Mouse (Mus musculus): Measurements from ENCODE around the gene 7530416G11Rik. TPM values are rescaled to one million over a fixed set of nuclear protein-coding genes. Genes with fewer than 3 reads are reported as not detected.

Gene 7530416G11Rik
- total RNA-seq, 2 experiments from 2014 or later = not detected

- intact Hi-C loops (cut with DNase I) = no loop called here
- DNase-seq = no peak
Observed at GRCm38 (mm10) chr15:85488900-85489299, 14.1 kb downstream of the 7530416G11Rik start.

GRCm38 (mm10) chr15:85480630-85481029 is 22.4 kb downstream of the 7530416G11Rik start:
- intact Hi-C loops (cut with DNase I) = loop anchor here (1.0 kb wide), 1 partner anchor 166 kb away; no protein-coding TSS in a partner anchor

GRCm38 (mm10) chr15:85479919-85480318 is 23.1 kb downstream of the 7530416G11Rik start:
- no peak for DNase-seq
- intact Hi-C loops (cut with DNase I) = loop anchor here (1.0 to 5.0 kb wide), 2 partner anchors 166 to 213 kb away; no protein-coding TSS in a partner anchor

More at GRCm38 (mm10) chr15:85480630-85481029, 22.4 kb downstream of the 7530416G11Rik start:
- peak; percentile 22 to 42 for DNase-seq

- DNase-seq = no peak
- intact Hi-C loops (cut with DNase I) = loop anchor here (5.0 kb wide), 1 partner anchor 212 kb away; no protein-coding TSS in a partner anchor
Observed at GRCm38 (mm10) chr15:85479365-85479764, 23.7 kb downstream of the 7530416G11Rik start.

- intact Hi-C loops (cut with DNase I) = loop anchor here (1.0 to 5.0 kb wide), 3 partner anchors 105 to 210 kb away; partner anchors contain the start of gene Wnt7b
- peak; percentile 64 to 80 for DNase-seq
Observed at GRCm38 (mm10) chr15:85477584-85477983, 25.4 kb downstream of the 7530416G11Rik start.

GRCm38 (mm10) chr15:85474697-85475096 is 28.3 kb downstream of the 7530416G11Rik start:
- intact Hi-C loops (cut with DNase I) = loop anchor here (5.0 kb wide), 1 partner anchor 207 kb away; no protein-coding TSS in a partner anchor

GRCm38 (mm10) chr15:85469401-85469800 is 33.6 kb downstream of the 7530416G11Rik start:
- no peak for DNase-seq
- intact Hi-C loops (cut with DNase I) = no loop called here

More at GRCm38 (mm10) chr15:85474697-85475096, 28.3 kb downstream of the 7530416G11Rik start:
- DNase-seq = no peak

- intact Hi-C loops (cut with DNase I) = no loop called here
Observed at GRCm38 (mm10) chr15:85466456-85467067, 36.5 kb downstream of the 7530416G11Rik start.

GRCm38 (mm10) chr15:85464823-85465565 is 38.0 kb downstream of the 7530416G11Rik start:
- no peak for DNase-seq
- intact Hi-C loops (cut with DNase I) = no loop called here

More at GRCm38 (mm10) chr15:85466456-85467067, 36.5 kb downstream of the 7530416G11Rik start:
- no peak for DNase-seq

- DNase-seq = no peak
- intact Hi-C loops (cut with DNase I) = no loop called here
Observed at GRCm38 (mm10) chr15:85464190-85464589, 38.8 kb downstream of the 7530416G11Rik start.

- intact Hi-C loops (cut with DNase I) = no loop called here
Observed at GRCm38 (mm10) chr15:85463027-85463790, 39.8 kb downstream of the 7530416G11Rik start.

GRCm38 (mm10) chr15:85462138-85462537 is 40.9 kb downstream of the 7530416G11Rik start:
- intact Hi-C loops (cut with DNase I) = no loop called here
- peak in 1 of 2 experiments; percentile 32 for DNase-seq

More at GRCm38 (mm10) chr15:85463027-85463790, 39.8 kb downstream of the 7530416G11Rik start:
- DNase-seq = no peak

- DNase-seq = peak in 1 of 2 experiments; percentile 26
- intact Hi-C loops (cut with DNase I) = no loop called here
Observed at GRCm38 (mm10) chr15:85461541-85461940, 41.5 kb downstream of the 7530416G11Rik start.

- intact Hi-C loops (cut with DNase I) = no loop called here
- DNase-seq = no peak
Observed at GRCm38 (mm10) chr15:85458631-85459082, 44.4 kb downstream of the 7530416G11Rik start.

- no peak for DNase-seq
- intact Hi-C loops (cut with DNase I) = no loop called here
Observed at GRCm38 (mm10) chr15:85457838-85458237, 45.2 kb downstream of the 7530416G11Rik start.

- intact Hi-C loops (cut with DNase I) = no loop called here
- DNase-seq = no peak
Observed at GRCm38 (mm10) chr15:85456891-85457290, 46.1 kb downstream of the 7530416G11Rik start.

- intact Hi-C loops (cut with DNase I) = no loop called here
- no peak for DNase-seq
Observed at GRCm38 (mm10) chr15:85446652-85447051, 56.4 kb downstream of the 7530416G11Rik start.

Data from heart, postnatal 14 days (tissue).